Comparison of ENCODE assay signal across 18 mouse cellular contexts in genomic region chr15:11750893-11751292, GRCm38 (mm10).
DNase-seq lines count a peak whose midpoint lies in the region; TF ChIP-seq lines count a peak whose summit lies in the region.
"Had no signal": no experiment of that assay in that cellular context is flagged by ENCODE, and none has a peak within 500 bp of the region (broad histone marks: within the 10 kb centered on the region; RNA-seq: fewer than 3 reads in every experiment).

No protein-coding gene starts in this region.

- no peak for TF ChIP-seq POLR2A in CH12.LX (IDR thresholded peaks at IDR 0.05; ENCODE audit: low read depth, low read length)

- no peak for TF ChIP-seq CTCF in CH12.LX (conservative IDR thresholded peaks at IDR 0.05 in 1 of 2, IDR thresholded peaks at IDR 0.05 in 1 of 2; ENCODE audit: low read depth in 2 of 2, low read length in 2 of 2)

- peak; percentile 36 for DNase-seq in A20 (ENCODE audit: low read depth, low spot score)
- peak; percentile 70 for DNase-seq in CH12.LX (ENCODE audit: extremely low read depth)
- DNase-seq in gastrocnemius, postnatal 10 days, result no peak
- no peak for DNase-seq in heart, postnatal 36 days
- DNase-seq: adrenal gland, adult 2 months; adrenal gland, adult 8-10 months; adrenal gland, postnatal 10 days; adrenal gland, postnatal 14 days; adrenal gland, postnatal 25 days; adrenal gland, postnatal 36 days; B cell, adult 2 months; cerebellum, adult 11 months; cerebellum, adult 11-12 months; cerebellum, adult 18-20 months; cerebellum, adult 2 months; cerebellum, adult 8-10 months had no signal

- H3K9me3 ChIP-seq in CH12.LX (replicated peaks; ENCODE audit: low read length), result no peaks in the 10 kb centered on the region
- H3K9me3 ChIP-seq: G1E had no signal

- no peak overlapping the region for H3K4me3 ChIP-seq in CH12.LX (replicated peaks in 1 of 3; ENCODE audit: low read depth in 2 of 3, low read length in 2 of 3, poor library complexity in 1 of 3)

- no peaks in the 10 kb centered on the region for H3K27me3 ChIP-seq in CH12.LX (replicated peaks)
- H3K27me3 ChIP-seq: Patski had no signal

- no peaks in the 10 kb centered on the region for H3K79me2 ChIP-seq in CH12.LX (replicated peaks; ENCODE audit: control insufficient read depth, extremely low read depth, insufficient read depth, poor library complexity, severe bottlenecking)

- TF ChIP-seq EP300 in CH12.LX (IDR thresholded peaks at IDR 0.05; ENCODE audit: low read length), result peak; percentile 63; the same call in 1 of the 2 replicates

- dilution Hi-C loops in CH12.LX (cut with MboI; ENCODE audit: extremely low pct_ligation_motif_present, extremely low pct_unique_long_range_greater_than_20kb, low sequenced_read_pairs), result no loop called here

- H3K27ac ChIP-seq in CH12.LX (ENCODE audit: insufficient read depth, low read depth), result no peak overlapping the region

- H3K4me2 ChIP-seq in CH12.LX (ENCODE audit: insufficient read depth, low read depth, poor library complexity, severe bottlenecking), result peak overlapping the region; percentile 34; the same call in 1 of the 2 replicates

- peaks cover 0 to 13% of the 10 kb centered on the region in 2 experiments; a peak in 2 of 4 replicates for H3K4me1 ChIP-seq in CH12.LX (ENCODE audit: control insufficient read depth in 1 of 2, insufficient read depth in 2 of 2)

- intact Hi-C loops in heart, postnatal 36 days (cut with DNase I), result loop anchor here (5.0 to 10.0 kb wide), 3 partner anchors 159 to 344 kb away; no protein-coding TSS in a partner anchor

- no peaks in the 10 kb centered on the region for H3K36me3 ChIP-seq in CH12.LX (replicated peaks in 1 of 2; ENCODE audit: control insufficient read depth in 1 of 2, insufficient read depth in 1 of 2, low read length in 1 of 2)
- H3K36me3 ChIP-seq: G1E had no signal

- in situ Hi-C loops in CH12.LX (cut with MboI; ENCODE audit: low pct_ligation_motif_present, low pct_unique_long_range_greater_than_20kb, low sequenced_read_pairs), result loop anchor here (10.0 kb wide), 1 partner anchor 214 kb away; no protein-coding TSS in a partner anchor

- 0 out of 2 replicates have a peak overlapping the region, but pooled peaks have one; percentile 6 for H3K9ac ChIP-seq in CH12.LX (ENCODE audit: insufficient read depth, low read depth)

- TF ChIP-seq RAD21 in CH12.LX (IDR thresholded peaks at IDR 0.05; ENCODE audit: low read depth, low read length), result no peak

TF ChIP-seq in CH12.LX, 34 proteins besides CTCF, POLR2A, EP300 and RAD21:
- TF ChIP-seq IRF4 (IDR thresholded peaks at IDR 0.05; ENCODE audit: low read depth, low read length) (peak; percentile 81), BHLHE40 (IDR thresholded peaks at IDR 0.05; ENCODE audit: low read depth, low read length) (peak; percentile 87), HCFC1 (IDR thresholded peaks at IDR 0.05; ENCODE audit: low read depth, low read length) (no peak), ZNF384 (IDR thresholded peaks at IDR 0.05; ENCODE audit: low read depth, low read length) (no peak), MAX (IDR thresholded peaks at IDR 0.05; ENCODE audit: low read length) (peak; percentile 48; the same call in 1 of the 2 replicates), USF1 (IDR thresholded peaks at IDR 0.05; ENCODE audit: low read depth, low read length) (no peak), MYC (IDR thresholded peaks at IDR 0.05; ENCODE audit: low read depth, low read length) (0 out of 2 replicates have a peak, but pooled peaks have one; percentile 62), MXI1 (IDR thresholded peaks at IDR 0.05; ENCODE audit: low read depth, low read length) (peak; percentile 42; the same call in 1 of the 2 replicates)

Comparison
In these comparisons a context has a peak if more than half of its experiments do, and no peak if none do; other contexts are left out.
1. DNase-seq: peak in A20 (single experiment) and CH12.LX (single experiment); none in gastrocnemius, postnatal 10 days (single experiment) and heart, postnatal 36 days (0 of 2).